Mouse (Mus musculus): Measurements from ENCODE around the gene Prpf3.
"Not testable (repeated sequence)": the region's sequence is repeated elsewhere in the genome, so short reads cannot be mapped to it uniquely, and the experiment has no call there.

Prpf3 gene

GRCm38 (mm10) chr3:95855502-95856089 lies at the start of gene Prpf3:
Gene Prpf3 (minus strand): TSS chr3:95855885.
- peak; percentile 94 for DNase-seq

GRCm38 (mm10) chr3:95904568-95904967 lies 48.9 kb upstream of the Prpf3 start, which contains the start of gene Car14:
Gene Car14 (minus strand): TSS chr3:95904691.
- DNase-seq: no peak

- no peak for DNase-seq
These were observed 48.2 kb upstream of the Prpf3 start for GRCm38 (mm10) chr3:95903753-95904502.

GRCm38 (mm10) chr3:95902643-95903042 lies 47.0 kb upstream of the Prpf3 start:
- no peak for DNase-seq

GRCm38 (mm10) chr3:95902373-95902625 lies 46.6 kb upstream of the Prpf3 start:
- DNase-seq: no peak

- DNase-seq: no peak
These were observed 46.1 kb upstream of the Prpf3 start for GRCm38 (mm10) chr3:95901616-95902372.

- DNase-seq: no peak
These were observed 44.3 kb upstream of the Prpf3 start for GRCm38 (mm10) chr3:95899800-95900524.

- DNase-seq: not testable (repeated sequence)
These were observed 39.8 kb upstream of the Prpf3 start for GRCm38 (mm10) chr3:95895501-95895900.

- DNase-seq: no peak
These were observed 38.9 kb upstream of the Prpf3 start for GRCm38 (mm10) chr3:95894317-95895160.

GRCm38 (mm10) chr3:95893606-95894316 lies 38.1 kb upstream of the Prpf3 start, which contains the start of gene Aph1a:
Gene Aph1a (plus strand): TSS chr3:95893969.
- DNase-seq: peak; percentile 91

- DNase-seq: no peak
These were observed 37.4 kb upstream of the Prpf3 start for GRCm38 (mm10) chr3:95893126-95893525.

GRCm38 (mm10) chr3:95892066-95893052 lies 36.7 kb upstream of the Prpf3 start:
- DNase-seq: no peak

GRCm38 (mm10) chr3:95891211-95892065 lies 35.8 kb upstream of the Prpf3 start, which contains the start of gene BC028528:
Gene BC028528 (minus strand): TSS chr3:95892005.
- DNase-seq: no peak

GRCm38 (mm10) chr3:95889664-95890063 lies 34.0 kb upstream of the Prpf3 start:
- DNase-seq: no peak

- no peak for DNase-seq
These were observed 31.9 kb upstream of the Prpf3 start for GRCm38 (mm10) chr3:95887596-95887995.

GRCm38 (mm10) chr3:95884400-95884799 lies 28.7 kb upstream of the Prpf3 start:
- no peak for DNase-seq

GRCm38 (mm10) chr3:95882816-95883425 lies 27.2 kb upstream of the Prpf3 start:
- peak; percentile 80 for DNase-seq

GRCm38 (mm10) chr3:95881979-95882815 lies 26.5 kb upstream of the Prpf3 start, which contains the start of gene Ciart:
Gene Ciart (minus strand): TSS chr3:95882251.
- peak; percentile 92 for DNase-seq

Measured in right cerebral cortex, postnatal 14 days (tissue).